Mouse (Mus musculus) urinary bladder, postnatal 14 days (tissue): ENCODE measurements around the gene Prox1.

Experiments
- DNase-seq: peaks from one replicate; pipeline ENCODE4 v3.0.0; 2021; ENCODE audit warnings: low spot score

Prox1 gene

GRCm38 (mm10) chr1:190079643-190080275 is 90.8 kb downstream of the Prox1 start:
- DNase-seq: no peak

GRCm38 (mm10) chr1:190076601-190077000 is 93.9 kb downstream of the Prox1 start:
- no peak for DNase-seq
